Mouse (Mus musculus) stomach, embryonic 15.5 days (tissue): ENCODE results near the gene Slco3a1. TPM values are rescaled to one million over a fixed set of nuclear protein-coding genes. Genes with fewer than 3 reads are reported as not detected.

Source experiments
- ATAC-seq: fragments of 200-750 bp; cut with Nextera tagmentation; 2 replicates; pipeline ENCODE4 v1.8.0; 2017; ENCODE audit warnings: low read depth, moderate number of reproducible peaks, moderate TSS enrichment; ENCODE audit not compliant: insufficient read depth, low FRiP score
- H3K27ac ChIP-seq: fragments of 300-500 bp; sonication (generic); 2 replicates; pipeline ENCODE4 v1.5.1; 2015; ENCODE audit warnings: mild to moderate bottlenecking, inconsistent platforms
- H3K27me3 ChIP-seq: fragments of 300-500 bp; sonication (generic); replicated peaks from 2 replicates; pipeline ENCODE4 v1.6.1; 2015; ENCODE audit warnings: inconsistent platforms
- H3K36me3 ChIP-seq: fragments of 300-500 bp; sonication (generic); 2 replicates; pipeline ENCODE4 v1.6.1; 2015; ENCODE audit warnings: inconsistent platforms
- H3K4me1 ChIP-seq: fragments of 300-500 bp; sonication (generic); 2 replicates; pipeline ENCODE4 v1.6.1; 2015; ENCODE audit warnings: inconsistent platforms
- H3K4me2 ChIP-seq: fragments of 300-500 bp; sonication (generic); 2 replicates; pipeline ENCODE4 v1.6.1; 2015; ENCODE audit warnings: mild to moderate bottlenecking, inconsistent platforms
- H3K4me3 ChIP-seq: fragments of 300-500 bp; sonication (generic); replicated peaks from 2 replicates; pipeline ENCODE4 v1.5.1; 2015; ENCODE audit warnings: inconsistent platforms
- H3K9ac ChIP-seq: fragments of 300-500 bp; sonication (generic); 2 replicates; pipeline ENCODE4 v1.6.1; 2015; ENCODE audit warnings: inconsistent platforms
- H3K9me3 ChIP-seq: fragments of 300-500 bp; sonication (generic); 2 replicates; pipeline ENCODE4 v1.6.1; 2016; ENCODE audit warnings: inconsistent platforms
- WGBS: fragments of 180-500 bp; shearing (Covaris S2); methylation state at CpG from one replicate; pipeline ENCODE4 v1.1.7; 2015; 5-methylcytosine and 5-hydroxymethylcytosine counted together
- polyA plus RNA-seq: library from polyadenylated mRNA; unstranded; fragments of >200 nt; fragmentation: Nextera tagmentation; extraction: Ambion mirVana; gene quantifications from 2 replicates; pipeline ENCODE4 v1.2.1, GENCODE M21; 2015

Gene Slco3a1
- polyA plus RNA-seq, 1 experiment from 2014 or later, result 11.4 TPM

- no peak overlapping the region for H3K27ac ChIP-seq
- H3K9ac ChIP-seq, result no peak overlapping the region
- no peak overlapping the region for H3K4me3 ChIP-seq
- no peaks in the 10 kb centered on the region for H3K4me1 ChIP-seq
- no peaks in the 10 kb centered on the region for H3K36me3 ChIP-seq
- H3K9me3 ChIP-seq, result no peaks in the 10 kb centered on the region
- WGBS, result 20% methylated on average over 2 of the region's 2 CpGs
- no peak overlapping the region for H3K4me2 ChIP-seq
- no peak for ATAC-seq
- H3K27me3 ChIP-seq, result no peaks in the 10 kb centered on the region
These were observed 182.9 kb downstream of the Slco3a1 start for GRCm38 (mm10) chr7:74371656-74372055.

DNA sequence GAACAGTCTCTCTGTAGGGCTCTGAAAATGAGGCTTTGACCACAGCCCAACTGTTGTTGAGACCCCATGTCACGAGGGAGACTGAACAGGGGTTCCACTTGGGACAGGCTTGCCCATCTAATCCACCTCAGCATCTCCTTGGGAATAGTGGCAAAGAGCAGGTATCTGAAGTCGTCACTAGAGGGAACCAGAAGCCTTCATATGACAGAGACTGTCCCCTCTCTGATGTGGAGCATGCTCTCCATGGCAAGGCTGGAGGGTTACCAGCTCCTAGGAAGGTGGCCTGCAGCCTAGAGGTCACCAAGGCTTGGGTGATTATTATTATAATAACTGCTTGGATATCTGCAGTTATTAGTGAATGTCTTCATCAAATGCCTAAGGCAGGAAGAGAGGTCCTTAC, 183.4 kb downstream of the Slco3a1 start:
- no peaks in the 10 kb centered on the region for H3K4me1 ChIP-seq
- H3K4me2 ChIP-seq, result no peak overlapping the region
- H3K9me3 ChIP-seq, result no peaks in the 10 kb centered on the region
- 29% methylated on average over 2 of the region's 2 CpGs for WGBS
- no peaks in the 10 kb centered on the region for H3K36me3 ChIP-seq
- no peak overlapping the region for H3K9ac ChIP-seq
- no peaks in the 10 kb centered on the region for H3K27me3 ChIP-seq
- no peak overlapping the region for H3K4me3 ChIP-seq
- no peak overlapping the region for H3K27ac ChIP-seq
- no peak for ATAC-seq

DNA sequence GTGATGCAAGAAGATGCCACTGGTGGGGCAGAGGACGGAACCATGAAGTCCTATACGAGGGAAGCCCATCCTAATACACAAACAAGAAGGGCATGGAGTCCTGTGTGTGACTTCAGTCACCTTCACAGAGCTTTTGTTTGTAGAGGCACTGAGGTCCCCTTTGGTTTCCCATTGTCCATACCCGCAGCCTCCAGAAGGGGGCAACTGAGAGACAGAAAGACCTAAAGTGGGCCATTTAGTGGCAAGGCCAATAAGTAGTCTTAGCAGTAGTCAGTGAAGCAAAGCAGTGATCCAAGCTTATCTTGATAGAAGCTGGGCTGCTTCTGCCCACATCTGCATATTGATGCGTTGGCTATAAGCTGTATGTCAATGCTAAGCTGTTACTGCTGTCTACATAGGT, 184.9 kb downstream of the Slco3a1 start:
- no peaks in the 10 kb centered on the region for H3K9me3 ChIP-seq
- H3K27me3 ChIP-seq, result no peaks in the 10 kb centered on the region
- H3K4me2 ChIP-seq, result no peak overlapping the region
- no peak overlapping the region for H3K9ac ChIP-seq
- no peaks in the 10 kb centered on the region for H3K36me3 ChIP-seq
- H3K4me1 ChIP-seq, result no peaks in the 10 kb centered on the region
- ATAC-seq, result no peak
- WGBS, result 73% methylated on average over 4 of the region's 4 CpGs
- H3K4me3 ChIP-seq, result no peak overlapping the region
- H3K27ac ChIP-seq, result no peak overlapping the region

DNA sequence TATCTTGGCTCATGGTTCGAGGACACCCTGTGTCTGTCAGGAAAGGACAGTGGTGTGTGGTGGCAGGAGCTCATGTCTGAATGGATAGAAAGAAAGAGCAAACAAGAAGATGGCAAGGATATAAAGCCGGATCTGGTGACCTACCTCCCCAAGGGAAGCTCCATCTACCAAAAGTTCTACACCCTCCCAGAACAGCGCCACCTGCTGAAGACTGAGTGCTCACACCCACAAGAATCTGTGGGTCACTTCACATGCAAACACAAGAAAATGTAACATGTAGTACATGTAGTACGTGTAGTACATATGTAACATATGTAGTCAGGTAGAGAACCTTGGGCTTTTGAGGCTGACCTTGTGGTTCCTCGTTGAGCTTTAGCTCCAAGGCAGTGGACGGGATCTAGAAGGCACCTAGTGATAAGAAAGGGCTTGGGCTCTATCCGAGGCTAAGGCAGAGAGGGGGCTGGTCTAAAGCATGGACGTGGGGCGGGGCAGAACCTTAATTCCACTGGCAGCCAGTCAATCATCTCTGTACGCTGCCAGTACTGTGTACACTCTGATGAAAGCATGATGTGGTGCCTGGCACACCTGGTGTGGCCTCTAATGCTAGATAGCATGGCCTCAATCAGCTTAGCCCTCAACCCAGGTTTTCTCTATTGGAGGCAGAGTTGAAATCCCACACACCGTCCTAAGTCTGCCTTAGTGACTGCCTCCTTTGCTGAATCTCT, 186.2 kb downstream of the Slco3a1 start:
- Histone ChIP-seq H3K4me2 (no peak overlapping the region), H3K27me3 (no peaks in the 10 kb centered on the region), H3K36me3 (no peaks in the 10 kb centered on the region), H3K4me1 (no peaks in the 10 kb centered on the region), H3K9me3 (no peaks in the 10 kb centered on the region), H3K9ac (no peak overlapping the region), H3K4me3 (no peak overlapping the region), H3K27ac (no peak overlapping the region)
- peak; percentile 59; the same call in 1 of the 2 replicates for ATAC-seq
- WGBS, result 66% methylated on average over 11 of the region's 11 CpGs

DNA sequence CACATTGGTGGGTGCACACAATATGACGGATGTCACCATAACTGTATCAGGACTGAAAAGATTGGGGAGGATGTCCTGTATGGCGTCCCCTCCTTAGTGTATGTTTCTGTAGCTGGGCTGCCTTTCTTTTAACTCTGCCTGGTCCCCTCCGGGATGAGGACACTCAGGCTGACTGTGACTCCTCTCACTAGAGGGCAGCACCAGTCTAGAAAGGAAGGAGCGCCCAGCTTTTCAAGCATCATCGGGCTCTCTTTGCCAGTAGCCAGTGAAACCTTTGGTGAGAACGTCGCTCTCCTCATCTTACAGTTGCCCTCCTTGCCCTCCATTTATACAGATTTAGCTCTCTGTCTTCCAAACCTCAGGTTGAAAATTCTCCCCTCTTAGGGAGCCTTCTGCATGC, 187.2 kb downstream of the Slco3a1 start:
- no peaks in the 10 kb centered on the region for H3K27me3 ChIP-seq
- 32% methylated on average over 7 of the region's 7 CpGs for WGBS
- no peak overlapping the region for H3K4me3 ChIP-seq
- no peak overlapping the region for H3K9ac ChIP-seq
- no peak for ATAC-seq
- H3K4me1 ChIP-seq, result no peaks in the 10 kb centered on the region
- no peak overlapping the region for H3K27ac ChIP-seq
- H3K9me3 ChIP-seq, result no peaks in the 10 kb centered on the region
- no peak overlapping the region for H3K4me2 ChIP-seq
- H3K36me3 ChIP-seq, result no peaks in the 10 kb centered on the region

DNA sequence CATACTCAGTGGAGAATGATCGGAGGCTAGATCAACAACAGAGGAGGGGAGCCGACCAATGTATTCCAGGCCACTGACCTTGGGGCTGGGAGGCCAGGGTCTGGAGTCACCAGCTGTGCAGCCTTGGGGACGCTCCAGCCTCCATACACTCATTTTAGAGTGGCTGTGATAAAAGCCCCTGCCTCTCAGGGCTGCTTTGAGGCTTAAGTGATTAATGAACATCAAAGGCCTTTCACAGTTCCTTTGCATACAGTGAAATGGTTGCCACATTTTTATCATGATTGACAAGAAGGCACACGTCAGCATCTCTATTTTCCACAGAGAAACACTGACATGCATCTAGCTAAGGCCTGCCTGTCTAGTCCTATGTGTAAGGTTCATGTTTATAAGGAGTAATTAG, 189.0 kb downstream of the Slco3a1 start:
- 49% methylated on average over 4 of the region's 4 CpGs for WGBS
- Histone ChIP-seq H3K9ac (no peak overlapping the region), H3K4me1 (peaks cover 5% of the 10 kb centered on the region; the same call in 1 of the 2 replicates)

GRCm38 (mm10) chr7:74364956-74365355, 189.6 kb downstream of the Slco3a1 start:
- H3K4me1 ChIP-seq, result peaks cover 5% of the 10 kb centered on the region; the same call in 1 of the 2 replicates
- H3K4me2 ChIP-seq, result no peak overlapping the region
- no peaks in the 10 kb centered on the region for H3K9me3 ChIP-seq
- H3K4me3 ChIP-seq, result no peak overlapping the region
- ATAC-seq, result no peak
- no peaks in the 10 kb centered on the region for H3K27me3 ChIP-seq
- no peak overlapping the region for H3K9ac ChIP-seq
- no peak overlapping the region for H3K27ac ChIP-seq
- WGBS, result 86% methylated on average over 3 of the region's 3 CpGs
- H3K36me3 ChIP-seq, result no peaks in the 10 kb centered on the region

More for the DNA sequence above, 189.0 kb downstream of the Slco3a1 start:
- Histone ChIP-seq H3K4me2 (no peak overlapping the region), H3K27me3 (no peaks in the 10 kb centered on the region), H3K9me3 (no peaks in the 10 kb centered on the region), H3K36me3 (no peaks in the 10 kb centered on the region), H3K4me3 (no peak overlapping the region), H3K27ac (no peak overlapping the region)
- no peak for ATAC-seq

DNA sequence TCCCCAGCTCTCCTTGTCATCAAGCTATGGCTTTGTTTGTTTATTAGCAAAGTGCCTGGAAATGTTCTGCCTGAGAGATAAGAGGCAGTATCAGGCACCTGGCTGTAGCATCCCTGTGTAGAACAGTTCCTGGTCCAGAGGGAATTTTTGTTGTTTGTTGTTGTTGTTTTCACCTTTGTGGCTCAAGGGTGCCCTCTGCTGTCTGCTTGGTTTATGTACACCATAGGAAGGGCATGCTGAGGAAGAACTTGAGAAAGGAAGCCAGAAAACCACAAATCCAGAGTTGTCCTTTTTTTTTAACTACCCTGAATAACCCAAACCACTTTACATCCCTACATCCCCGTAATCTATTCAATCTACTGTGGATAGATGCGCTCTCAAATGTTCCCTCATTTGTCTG, 191.1 kb downstream of the Slco3a1 start:
- no peak for ATAC-seq
- no peaks in the 10 kb centered on the region for H3K27me3 ChIP-seq
- WGBS, result 68% methylated on average over 2 of the region's 2 CpGs

DNA sequence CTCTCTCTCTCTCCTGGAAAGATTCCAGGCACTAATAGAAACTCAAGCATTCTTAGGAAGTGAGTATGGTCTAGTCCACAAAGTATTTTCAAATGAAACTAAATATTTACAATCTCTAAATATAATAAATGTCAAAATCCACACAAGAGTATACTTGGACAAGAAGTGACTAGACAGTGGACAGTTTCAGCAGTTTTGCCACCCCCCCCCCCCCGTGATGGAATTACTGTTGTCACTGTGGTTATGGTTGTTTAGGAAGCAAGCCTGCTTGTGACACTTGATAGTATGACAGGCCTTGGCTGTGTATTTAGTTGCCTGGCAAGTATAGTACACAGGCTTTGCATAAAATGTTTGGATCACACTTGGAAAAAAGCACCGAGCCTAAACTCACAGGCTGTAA, 192.9 kb downstream of the Slco3a1 start:
- no peaks in the 10 kb centered on the region for H3K27me3 ChIP-seq
- no peaks in the 10 kb centered on the region for H3K9me3 ChIP-seq
- peak overlapping the region; percentile 31; the same call in 1 of the 2 replicates for H3K27ac ChIP-seq
- H3K4me2 ChIP-seq, result no peak overlapping the region
- no peak overlapping the region for H3K9ac ChIP-seq
- ATAC-seq, result 0 out of 2 replicates have a peak, but pooled peaks have one; percentile 8
- no peak overlapping the region for H3K4me3 ChIP-seq
- peaks cover 5% of the 10 kb centered on the region; the same call in 1 of the 2 replicates for H3K4me1 ChIP-seq
- WGBS, result 57% methylated on average over 2 of the region's 2 CpGs
- H3K36me3 ChIP-seq, result no peaks in the 10 kb centered on the region

More for the DNA sequence above, 191.1 kb downstream of the Slco3a1 start:
- Histone ChIP-seq H3K9me3 (no peaks in the 10 kb centered on the region), H3K4me2 (no peak overlapping the region), H3K36me3 (no peaks in the 10 kb centered on the region), H3K4me3 (no peak overlapping the region), H3K4me1 (peaks cover 5% of the 10 kb centered on the region; the same call in 1 of the 2 replicates), H3K27ac (no peak overlapping the region), H3K9ac (no peak overlapping the region)

- Histone ChIP-seq H3K9ac (no peak overlapping the region), H3K27me3 (no peaks in the 10 kb centered on the region), H3K4me3 (no peak overlapping the region), H3K36me3 (no peaks in the 10 kb centered on the region), H3K27ac (no peak overlapping the region), H3K4me2 (no peak overlapping the region), H3K4me1 (peaks cover 10% of the 10 kb centered on the region; the same call in 1 of the 2 replicates), H3K9me3 (no peaks in the 10 kb centered on the region)
- no peak for ATAC-seq
These were observed 197.6 kb downstream of the Slco3a1 start for GRCm38 (mm10) chr7:74357027-74357426.

DNA sequence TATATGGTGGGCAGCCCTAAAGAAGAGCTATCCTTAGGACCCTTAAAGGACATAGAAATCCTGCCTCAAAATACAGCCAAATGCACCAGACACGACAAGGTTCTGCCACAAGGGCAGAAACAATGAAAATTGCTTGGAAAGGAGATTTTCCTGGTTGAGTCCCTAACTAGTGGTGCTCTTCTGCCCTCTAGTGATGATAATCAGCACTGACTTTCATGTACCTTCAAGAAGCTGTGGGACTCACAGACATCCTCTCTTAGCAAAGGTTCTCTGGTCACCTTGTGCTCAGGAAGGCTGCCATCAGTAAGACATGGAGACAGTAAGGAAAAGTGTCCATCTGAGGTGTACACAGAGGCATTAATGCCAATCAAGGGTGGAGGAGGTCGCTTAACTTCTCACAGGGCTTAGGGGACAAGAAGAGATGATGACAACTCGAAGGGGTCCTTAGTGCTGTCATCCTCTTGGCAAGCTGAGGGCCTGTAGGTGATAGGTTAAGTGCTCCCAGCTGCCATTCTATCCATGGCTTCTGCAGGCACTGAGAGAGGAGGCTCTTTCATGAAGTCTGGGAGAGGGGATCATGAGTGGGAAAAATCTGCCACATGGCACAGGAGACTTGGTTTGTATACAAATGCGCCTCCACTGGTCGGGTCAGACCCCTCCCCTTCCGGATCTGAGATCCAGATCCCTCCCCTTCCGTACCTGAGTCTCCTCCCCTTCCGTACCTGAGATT, 199.9 kb downstream of the Slco3a1 start:
- Histone ChIP-seq H3K36me3 (no peaks in the 10 kb centered on the region), H3K9ac (no peak overlapping the region), H3K9me3 (no peaks in the 10 kb centered on the region), H3K27me3 (no peaks in the 10 kb centered on the region), H3K4me3 (no peak overlapping the region), H3K27ac (no peak overlapping the region), H3K4me1 (0 out of 2 replicates have a peak, but pooled peaks cover 5% of the 10 kb centered on the region), H3K4me2 (no peak overlapping the region)
- WGBS, result 50% methylated on average over 8 of the region's 8 CpGs
- ATAC-seq, result 0 out of 2 replicates have a peak, but pooled peaks have one; percentile 11
